Mouse (Mus musculus): ENCODE data around the gene Ankrd63. TPM values are rescaled to one million over a fixed set of nuclear protein-coding genes. Genes with fewer than 3 reads are reported as not detected.

Gene Ankrd63
- 0.16 TPM in 1 of 2 replicates, not detected in the other for polyA plus RNA-seq (2014; fragmentation: Nextera tagmentation; extraction: Ambion mirVana)

DNA sequence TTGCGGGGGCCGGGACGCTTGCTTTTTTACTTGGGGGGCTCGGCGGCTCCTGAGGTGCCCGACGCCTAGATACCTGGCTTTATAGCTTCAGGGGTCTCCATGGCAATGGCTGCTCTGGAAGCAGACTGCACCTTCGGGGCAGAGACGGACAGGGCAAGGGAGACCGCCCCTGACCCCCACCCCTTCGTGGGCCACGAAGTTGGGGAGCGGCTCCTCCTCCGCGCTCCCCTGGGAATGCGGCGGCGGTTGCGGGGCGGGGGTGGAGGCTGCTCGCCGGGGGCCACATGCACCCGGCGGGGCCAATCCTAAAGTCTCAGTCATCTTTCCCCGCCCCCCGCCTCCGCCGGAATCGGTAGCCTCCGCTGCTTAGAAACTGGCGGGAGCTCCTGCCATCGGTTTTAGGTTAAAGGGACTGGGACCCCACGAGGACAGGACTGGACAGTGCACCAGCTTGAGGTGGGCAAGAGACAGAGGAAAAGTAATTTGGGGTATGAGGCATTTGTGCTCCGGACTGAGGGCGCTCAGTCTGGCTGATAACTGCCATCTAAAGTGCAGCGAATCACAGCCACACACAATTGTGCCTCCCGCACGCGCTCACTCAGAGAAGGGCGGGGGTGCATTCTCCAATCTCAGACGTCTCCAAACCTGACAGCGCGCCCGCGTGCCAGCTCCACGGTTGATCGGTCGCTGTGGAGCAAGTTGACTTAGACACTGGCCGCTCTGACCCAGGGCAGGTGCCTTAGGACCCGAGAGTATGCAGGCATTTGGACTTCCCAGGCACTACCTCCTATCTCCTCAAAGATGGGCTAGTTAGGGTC is at the start of gene Ankrd63:
Gene Ankrd63, minus strand, starts transcription at position 51 of the 818 bp plus-strand sequence.
- H3K9me3 ChIP-seq (ENCODE audit: control insufficient read depth, low read length): no peaks in the 10 kb centered on the region
- peak within 1 kb of the TSS; percentile 82 for H3K4me2 ChIP-seq
- 2% methylated on average over 50 of the region's 50 CpGs for WGBS
- peak within 1 kb of the TSS; percentile 43 for H3K4me3 ChIP-seq (ENCODE audit: low read depth, low read length)
- no peak within 1 kb of the TSS for H3K9ac ChIP-seq (ENCODE audit: low read depth, low read length)
- no peak within 1 kb of the TSS for H3K27ac ChIP-seq (ENCODE audit: low read depth, low read length)
- H3K4me1 ChIP-seq (replicated peaks; ENCODE audit: control insufficient read depth, insufficient read depth, low read length): peaks cover 28% of the 10 kb centered on the region
- no peak for ATAC-seq (replicated peaks; ENCODE audit: low FRiP score)
- H3K27me3 ChIP-seq (replicated peaks; ENCODE audit: control insufficient read depth, insufficient read depth, low read length): peaks cover 99% of the 10 kb centered on the region
- DNase-seq (ENCODE audit: low spot score): no peak
- no peaks in the 10 kb centered on the region for H3K36me3 ChIP-seq (ENCODE audit: control insufficient read depth, insufficient read depth, low read length)

DNA sequence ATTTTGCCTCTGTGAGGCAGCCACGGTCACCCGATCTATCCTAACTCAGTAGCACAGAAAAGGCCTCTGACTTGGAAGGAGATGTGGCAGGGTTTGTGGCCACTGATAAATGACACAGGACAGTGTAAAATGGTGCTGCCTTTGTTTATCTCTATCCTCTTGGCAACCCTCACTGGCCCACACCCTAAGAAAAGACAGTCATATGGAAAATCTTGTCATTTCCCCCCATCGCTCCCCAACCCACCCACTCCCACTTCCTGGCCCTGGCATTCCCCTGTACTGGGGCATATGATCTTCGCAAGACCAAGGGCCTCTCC is 49.0 kb upstream of the Ankrd63 start:
- Histone ChIP-seq H3K4me1 (replicated peaks; ENCODE audit: control insufficient read depth, insufficient read depth, low read length) (peaks cover 33% of the 10 kb centered on the region), H3K27ac (ENCODE audit: low read depth, low read length) (peak overlapping the region; percentile 92)
- DNase-seq (ENCODE audit: low spot score): no peak

DNA sequence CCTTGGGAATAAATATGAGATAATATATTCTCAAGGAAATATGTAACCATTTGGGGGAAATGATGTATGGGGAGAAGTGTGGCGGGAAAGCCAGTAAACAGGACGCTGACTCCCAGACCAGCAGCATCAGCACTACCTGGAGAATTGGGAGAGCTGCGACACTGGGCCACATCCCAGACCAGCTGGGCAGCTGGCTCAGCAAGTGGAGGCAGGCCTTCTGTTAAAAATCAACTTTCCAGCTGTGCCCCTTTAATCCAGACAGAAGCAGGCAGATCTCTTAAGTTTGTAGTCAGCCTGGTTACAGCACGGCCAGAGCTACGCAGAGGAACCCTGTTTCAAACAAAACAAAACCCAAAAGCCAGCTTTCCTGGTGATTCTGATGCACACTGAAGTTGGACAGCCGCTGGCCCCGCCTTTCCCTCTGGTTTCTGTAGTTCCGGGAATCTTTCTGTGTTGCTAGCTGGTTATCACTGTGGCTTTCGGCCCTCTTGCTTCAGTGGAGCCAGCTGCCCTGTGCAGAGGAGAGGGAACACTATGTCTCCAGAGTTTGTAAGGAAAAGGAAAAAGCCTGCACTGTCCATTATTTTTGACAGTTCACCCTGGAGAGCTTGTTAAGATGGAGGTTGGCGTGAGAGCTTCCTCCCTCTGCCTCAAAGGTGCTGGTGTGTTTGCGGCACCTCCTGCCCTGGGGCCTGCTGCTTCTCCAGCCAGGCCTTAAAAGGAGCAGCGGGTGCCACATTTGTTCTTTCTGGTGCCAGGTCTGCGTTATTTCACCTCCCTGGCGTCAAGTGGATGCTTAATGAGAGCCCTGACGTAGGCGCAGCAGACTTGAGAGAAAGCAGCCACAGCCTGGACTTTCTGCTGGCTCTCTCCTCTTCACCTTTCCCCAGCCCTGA is 48.4 kb upstream of the Ankrd63 start:
- Histone ChIP-seq H3K4me3 (ENCODE audit: low read depth, low read length) (no peak overlapping the region), H3K27me3 (replicated peaks; ENCODE audit: control insufficient read depth, insufficient read depth, low read length) (0 out of 2 replicates have a peak, but pooled peaks cover 2% of the 10 kb centered on the region), H3K36me3 (ENCODE audit: control insufficient read depth, insufficient read depth, low read length) (peaks cover 9% of the 10 kb centered on the region; the same call in 1 of the 2 replicates), H3K4me1 (replicated peaks; ENCODE audit: control insufficient read depth, insufficient read depth, low read length) (peaks cover 39% of the 10 kb centered on the region), H3K9me3 (ENCODE audit: control insufficient read depth, low read length) (no peaks in the 10 kb centered on the region), H3K4me2 (peak overlapping the region; percentile 48), H3K27ac (ENCODE audit: low read depth, low read length) (peak overlapping the region; percentile 92), H3K9ac (ENCODE audit: low read depth, low read length) (peak overlapping the region; percentile 49)
- WGBS: 56% methylated on average over 16 of the region's 16 CpGs
- no peak for DNase-seq (ENCODE audit: low spot score)
- ATAC-seq (replicated peaks; ENCODE audit: low FRiP score): peak; percentile 58; the same call in 1 of the 2 replicates

More for the DNA sequence above, 49.0 kb upstream of the Ankrd63 start:
- no peaks in the 10 kb centered on the region for H3K9me3 ChIP-seq (ENCODE audit: control insufficient read depth, low read length)
- 44% methylated on average over 4 of the region's 4 CpGs for WGBS
- H3K36me3 ChIP-seq (ENCODE audit: control insufficient read depth, insufficient read depth, low read length): peaks cover 9% of the 10 kb centered on the region; the same call in 1 of the 2 replicates
- 0 out of 2 replicates have a peak, but pooled peaks cover 2% of the 10 kb centered on the region for H3K27me3 ChIP-seq (replicated peaks; ENCODE audit: control insufficient read depth, insufficient read depth, low read length)
- H3K4me2 ChIP-seq: peak overlapping the region; percentile 48
- ATAC-seq (replicated peaks; ENCODE audit: low FRiP score): peak; percentile 88
- H3K9ac ChIP-seq (ENCODE audit: low read depth, low read length): peak overlapping the region; percentile 49
- H3K4me3 ChIP-seq (ENCODE audit: low read depth, low read length): no peak overlapping the region

DNA sequence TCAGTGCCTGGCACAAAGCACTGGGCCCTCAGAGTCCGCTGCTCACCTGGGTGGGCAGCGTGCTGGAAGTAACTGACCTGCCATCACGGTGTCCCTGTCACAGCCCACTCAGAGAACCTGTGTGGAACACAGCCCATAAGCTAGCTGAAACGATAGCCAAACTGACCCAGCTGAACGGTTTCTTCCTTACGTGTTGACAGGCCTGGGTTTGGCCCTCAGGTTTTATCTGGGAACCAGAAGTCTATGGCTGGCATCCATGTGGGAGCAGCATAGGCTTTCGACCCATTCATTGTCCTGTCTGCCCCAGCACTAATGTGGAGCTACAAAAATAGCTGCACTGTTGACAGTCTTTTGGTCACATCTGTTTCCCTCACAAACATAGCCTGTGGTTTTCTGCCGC is 46.7 kb upstream of the Ankrd63 start:
- H3K4me3 ChIP-seq (ENCODE audit: low read depth, low read length): no peak overlapping the region
- 76% methylated on average over 8 of the region's 8 CpGs for WGBS
- H3K36me3 ChIP-seq (ENCODE audit: control insufficient read depth, insufficient read depth, low read length): peaks cover 9% of the 10 kb centered on the region; the same call in 1 of the 2 replicates
- DNase-seq (ENCODE audit: low spot score): no peak
- no peaks in the 10 kb centered on the region for H3K9me3 ChIP-seq (ENCODE audit: control insufficient read depth, low read length)
- peak overlapping the region; percentile 38; the same call in 1 of the 2 replicates for H3K27ac ChIP-seq (ENCODE audit: low read depth, low read length)
- 0 out of 2 replicates have a peak, but pooled peaks cover 2% of the 10 kb centered on the region for H3K27me3 ChIP-seq (replicated peaks; ENCODE audit: control insufficient read depth, insufficient read depth, low read length)
- ATAC-seq (replicated peaks; ENCODE audit: low FRiP score): no peak
- no peak overlapping the region for H3K9ac ChIP-seq (ENCODE audit: low read depth, low read length)
- H3K4me1 ChIP-seq (replicated peaks; ENCODE audit: control insufficient read depth, insufficient read depth, low read length): peaks cover 43% of the 10 kb centered on the region
- 0 out of 2 replicates have a peak overlapping the region, but pooled peaks have one; percentile 4 for H3K4me2 ChIP-seq

DNA sequence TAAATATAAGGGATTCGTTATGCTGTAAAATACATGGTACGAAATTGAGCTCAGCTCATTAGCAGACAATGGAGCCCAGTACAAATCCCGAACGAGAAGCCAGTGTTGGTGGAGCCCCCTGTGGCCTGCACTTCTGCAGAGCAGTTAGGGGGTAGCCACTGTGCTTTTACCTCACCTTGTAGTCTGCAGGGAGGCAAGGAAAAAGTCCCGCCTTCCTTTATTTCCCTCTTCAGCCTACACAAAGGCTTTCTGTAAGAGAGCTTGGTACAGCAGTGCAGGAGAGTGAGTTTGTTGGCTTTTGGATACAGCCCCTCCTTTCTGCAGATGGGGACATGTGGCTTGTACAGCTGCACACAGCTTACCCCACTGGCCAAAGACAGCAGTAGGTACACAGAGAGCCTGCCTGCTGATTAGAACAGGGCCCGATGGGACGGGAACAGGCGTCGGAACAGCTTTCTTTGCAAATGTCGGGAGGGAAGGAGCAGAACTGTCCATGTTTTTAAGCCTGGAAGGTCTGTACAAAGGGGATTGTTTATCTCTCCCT is 45.6 kb upstream of the Ankrd63 start:
- peaks cover 52% of the 10 kb centered on the region for H3K4me1 ChIP-seq (replicated peaks; ENCODE audit: control insufficient read depth, insufficient read depth, low read length)
- H3K4me2 ChIP-seq: peak overlapping the region; percentile 22

DNA sequence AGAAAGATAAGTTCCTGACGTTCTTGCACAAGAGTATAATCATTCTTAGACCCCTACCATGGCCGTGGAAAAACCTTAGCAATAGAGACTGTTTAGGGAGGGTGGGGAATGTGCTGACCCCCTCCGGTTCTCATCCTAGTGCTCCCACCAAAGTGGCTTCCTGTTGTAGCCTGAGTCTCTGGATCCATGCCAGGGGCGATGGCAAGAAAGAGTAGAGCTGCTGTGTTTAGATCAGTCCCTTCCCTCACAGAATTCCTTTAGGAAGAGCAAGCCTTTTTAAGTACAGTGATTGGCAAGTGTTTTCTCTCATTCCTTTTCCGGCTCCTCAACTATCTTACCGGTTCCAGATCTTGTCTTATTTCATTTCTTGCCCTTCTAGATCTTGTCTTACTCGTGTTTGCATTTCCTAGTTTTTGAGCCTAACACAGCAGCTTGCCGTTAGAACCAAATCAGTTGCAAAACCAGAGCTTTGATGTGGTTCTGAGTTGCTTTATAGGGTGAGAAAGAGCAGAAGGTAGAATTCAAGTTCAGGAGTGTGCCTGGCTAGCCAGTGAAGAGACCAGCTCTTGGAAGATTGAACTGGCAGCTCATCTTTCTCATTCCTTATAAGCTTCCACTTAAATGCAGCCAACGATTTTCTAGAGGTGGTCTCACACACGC is 43.7 kb upstream of the Ankrd63 start:
- peak overlapping the region; percentile 96 for H3K4me3 ChIP-seq (ENCODE audit: low read depth, low read length)
- H3K27me3 ChIP-seq (replicated peaks; ENCODE audit: control insufficient read depth, insufficient read depth, low read length): no peaks in the 10 kb centered on the region; the same call in 1 of the 2 replicates
- H3K4me2 ChIP-seq: peak overlapping the region; percentile 98
- peaks cover 9% of the 10 kb centered on the region; the same call in 1 of the 2 replicates for H3K36me3 ChIP-seq (ENCODE audit: control insufficient read depth, insufficient read depth, low read length)
- WGBS: 40% methylated on average over 10 of the region's 10 CpGs
- DNase-seq (ENCODE audit: low spot score) (no peak), ATAC-seq (replicated peaks; ENCODE audit: low FRiP score) (no peak)
- peaks cover 48% of the 10 kb centered on the region for H3K4me1 ChIP-seq (replicated peaks; ENCODE audit: control insufficient read depth, insufficient read depth, low read length)
- H3K27ac ChIP-seq (ENCODE audit: low read depth, low read length): no peak overlapping the region
- no peaks in the 10 kb centered on the region for H3K9me3 ChIP-seq (ENCODE audit: control insufficient read depth, low read length)
- H3K9ac ChIP-seq (ENCODE audit: low read depth, low read length): peak overlapping the region; percentile 97

More for the DNA sequence above, 45.6 kb upstream of the Ankrd63 start:
- Histone ChIP-seq H3K9me3 (ENCODE audit: control insufficient read depth, low read length) (no peaks in the 10 kb centered on the region), H3K27ac (ENCODE audit: low read depth, low read length) (peak overlapping the region; percentile 38; the same call in 1 of the 2 replicates), H3K4me3 (ENCODE audit: low read depth, low read length) (no peak overlapping the region), H3K9ac (ENCODE audit: low read depth, low read length) (no peak overlapping the region; the same call in 1 of the 2 replicates), H3K36me3 (ENCODE audit: control insufficient read depth, insufficient read depth, low read length) (peaks cover 9% of the 10 kb centered on the region; the same call in 1 of the 2 replicates), H3K27me3 (replicated peaks; ENCODE audit: control insufficient read depth, insufficient read depth, low read length) (0 out of 2 replicates have a peak, but pooled peaks cover 2% of the 10 kb centered on the region)
- WGBS: 74% methylated on average over 10 of the region's 10 CpGs
- ATAC-seq (replicated peaks; ENCODE audit: low FRiP score) (no peak), DNase-seq (ENCODE audit: low spot score) (no peak)

DNA sequence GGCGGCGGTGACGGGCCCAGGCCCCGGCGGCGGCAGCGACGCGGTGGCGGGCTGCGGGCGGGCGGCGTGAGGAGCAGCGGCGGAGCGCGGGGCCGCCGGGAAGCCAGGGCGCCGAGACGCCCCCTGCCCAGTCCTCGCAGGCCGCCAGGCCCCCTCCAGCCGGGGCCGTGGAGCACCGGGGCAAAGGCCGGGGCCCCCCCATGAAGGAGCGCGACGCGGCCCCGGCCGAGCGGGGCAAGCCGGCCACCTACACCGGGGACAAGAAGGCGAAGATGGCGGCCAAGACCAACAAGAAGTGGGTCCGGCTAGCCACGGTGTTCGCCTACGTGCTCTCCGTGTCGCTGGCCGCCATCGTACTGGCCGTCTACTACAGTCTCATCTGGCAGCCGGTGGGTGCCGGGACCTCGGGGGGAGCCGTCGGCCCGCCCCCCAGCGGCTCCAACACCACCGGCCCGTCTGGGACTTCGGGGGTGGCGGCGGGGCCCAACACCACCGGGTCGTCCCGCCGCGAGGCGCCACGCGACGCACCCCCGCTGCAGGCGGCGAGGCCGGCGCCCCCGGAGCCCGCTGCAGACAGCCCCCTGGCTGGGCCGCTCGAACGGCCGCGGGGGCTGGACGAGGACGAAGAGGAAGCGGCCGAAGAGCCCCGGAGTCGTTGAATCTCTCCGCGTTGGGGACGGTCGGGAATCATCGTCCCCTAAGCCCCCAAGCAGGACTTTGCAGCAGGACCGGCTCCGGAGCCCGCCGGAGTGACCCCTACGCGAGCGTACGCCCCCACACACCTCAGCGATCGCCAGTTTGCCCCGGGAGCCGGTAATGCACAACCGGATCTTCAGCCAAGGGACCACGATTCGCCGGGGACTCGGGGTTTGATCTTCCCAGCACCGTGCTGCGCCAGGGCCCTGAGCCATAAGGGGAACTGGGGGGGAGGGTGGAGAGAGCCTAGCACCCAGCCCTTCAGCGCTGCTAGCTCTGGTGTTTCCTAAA is 42.4 kb upstream of the Ankrd63 start:
- Histone ChIP-seq H3K27me3 (replicated peaks; ENCODE audit: control insufficient read depth, insufficient read depth, low read length) (no peaks in the 10 kb centered on the region; the same call in none of the 2 replicates), H3K4me2 (peak overlapping the region; percentile 98), H3K36me3 (ENCODE audit: control insufficient read depth, insufficient read depth, low read length) (peaks cover 9% of the 10 kb centered on the region; the same call in 1 of the 2 replicates), H3K27ac (ENCODE audit: low read depth, low read length) (peak overlapping the region; percentile 58), H3K9ac (ENCODE audit: low read depth, low read length) (peak overlapping the region; percentile 97), H3K9me3 (ENCODE audit: control insufficient read depth, low read length) (no peaks in the 10 kb centered on the region), H3K4me1 (replicated peaks; ENCODE audit: control insufficient read depth, insufficient read depth, low read length) (peaks cover 36% of the 10 kb centered on the region), H3K4me3 (ENCODE audit: low read depth, low read length) (peak overlapping the region; percentile 96)
- ATAC-seq (replicated peaks; ENCODE audit: low FRiP score) (peak; percentile 34), DNase-seq (ENCODE audit: low spot score) (peak; percentile 66)
- under 1% methylated on average over 108 of the region's 113 CpGs for WGBS
